Mouse (Mus musculus): ENCODE results near the gene Camta1. TPM values are rescaled to one million over a fixed set of nuclear protein-coding genes. Genes with fewer than 3 reads are reported as not detected.

Camta1 gene
- polyA plus RNA-seq, 1 experiment from 2014 or later = 150 TPM

DNA sequence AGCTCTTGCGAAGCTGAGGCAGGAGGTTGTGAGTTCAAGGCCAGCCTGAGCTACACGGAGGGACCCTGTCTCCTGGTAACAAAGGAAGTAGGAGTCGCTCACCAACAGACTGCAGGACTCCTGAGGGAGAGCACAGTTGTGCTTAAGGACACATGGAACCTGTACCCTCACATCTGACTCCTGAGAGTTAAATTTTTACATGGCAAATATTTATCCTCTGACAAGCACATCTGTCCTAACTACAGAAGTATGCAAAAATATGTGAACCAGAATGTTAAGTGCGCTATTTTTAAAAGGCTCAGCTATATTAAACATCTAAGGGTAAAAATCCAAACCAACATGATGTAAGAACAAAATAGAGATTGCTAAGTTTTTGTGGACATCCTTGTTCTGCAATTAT, 56.0 kb downstream of the Camta1 start:
- no peak overlapping the region for H3K27ac ChIP-seq (ENCODE audit: low read depth, low read length)
- no peak overlapping the region for H3K4me3 ChIP-seq (ENCODE audit: low read depth, low read length)
- WGBS = 88% methylated on average over 4 of the region's 4 CpGs
- ATAC-seq (ENCODE audit: low FRiP score) = no peak
- H3K36me3 ChIP-seq (ENCODE audit: control insufficient read depth, insufficient read depth, low read length) = no peaks in the 10 kb centered on the region
- H3K4me1 ChIP-seq (ENCODE audit: control insufficient read depth, insufficient read depth, low read length) = no peaks in the 10 kb centered on the region
- no peaks in the 10 kb centered on the region for H3K9me3 ChIP-seq (ENCODE audit: control insufficient read depth, low read length)
- H3K9ac ChIP-seq (ENCODE audit: low read length) = no peak overlapping the region
- H3K27me3 ChIP-seq (ENCODE audit: control insufficient read depth, insufficient read depth, low read length) = no peaks in the 10 kb centered on the region
- DNase-seq (ENCODE audit: low spot score, missing footprints) = no peak
- H3K4me2 ChIP-seq = no peak overlapping the region

DNA sequence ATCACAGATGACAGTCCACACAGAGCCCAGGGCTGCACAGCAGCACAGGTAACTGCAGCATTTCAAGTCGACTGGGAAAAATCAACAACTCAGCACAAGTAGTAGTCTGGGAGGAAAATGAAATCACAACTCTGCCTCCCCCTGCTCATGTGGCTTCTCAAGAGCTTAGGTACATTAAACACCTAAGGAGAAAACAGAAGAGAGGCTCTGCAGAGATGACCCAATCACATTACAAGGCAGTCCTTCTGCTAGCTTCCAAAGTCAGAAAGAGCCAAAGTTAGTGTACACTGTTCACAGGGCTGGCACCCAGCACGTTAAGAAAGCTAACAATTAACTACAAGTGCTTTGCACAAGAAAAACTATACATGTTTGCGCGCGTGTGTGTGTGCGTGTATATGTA, 56.6 kb downstream of the Camta1 start:
- H3K27ac ChIP-seq (ENCODE audit: low read depth, low read length) = no peak overlapping the region
- 91% methylated on average over 6 of the region's 6 CpGs for WGBS
- H3K4me3 ChIP-seq (ENCODE audit: low read depth, low read length) = no peak overlapping the region
- no peak overlapping the region for H3K4me2 ChIP-seq
- DNase-seq (ENCODE audit: low spot score, missing footprints) = no peak
- H3K9ac ChIP-seq (ENCODE audit: low read length) = no peak overlapping the region
- no peak for ATAC-seq (ENCODE audit: low FRiP score)
- no peaks in the 10 kb centered on the region for H3K9me3 ChIP-seq (ENCODE audit: control insufficient read depth, low read length)
- no peaks in the 10 kb centered on the region for H3K4me1 ChIP-seq (ENCODE audit: control insufficient read depth, insufficient read depth, low read length)
- H3K27me3 ChIP-seq (ENCODE audit: control insufficient read depth, insufficient read depth, low read length) = no peaks in the 10 kb centered on the region
- H3K36me3 ChIP-seq (ENCODE audit: control insufficient read depth, insufficient read depth, low read length) = no peaks in the 10 kb centered on the region

DNA sequence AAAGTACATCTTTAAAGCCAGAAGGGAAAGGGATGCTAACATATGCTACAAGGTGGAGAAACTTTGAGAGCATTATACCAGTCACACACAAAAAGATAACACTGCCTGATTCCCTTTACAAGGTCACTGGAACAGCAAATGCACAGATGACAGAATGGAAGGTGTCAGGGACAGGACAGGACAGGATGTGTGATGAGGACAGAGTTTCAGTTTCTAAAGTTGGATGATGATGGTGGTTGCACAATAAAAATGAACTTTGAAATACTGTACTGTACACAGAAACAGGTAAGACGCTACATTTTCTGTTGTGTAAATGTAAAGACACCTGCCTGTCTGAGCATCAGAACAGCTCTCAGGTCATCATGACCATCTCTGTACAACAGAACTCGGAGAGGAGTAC, 57.5 kb downstream of the Camta1 start:
- no peaks in the 10 kb centered on the region for H3K4me1 ChIP-seq (ENCODE audit: control insufficient read depth, insufficient read depth, low read length)

DNA sequence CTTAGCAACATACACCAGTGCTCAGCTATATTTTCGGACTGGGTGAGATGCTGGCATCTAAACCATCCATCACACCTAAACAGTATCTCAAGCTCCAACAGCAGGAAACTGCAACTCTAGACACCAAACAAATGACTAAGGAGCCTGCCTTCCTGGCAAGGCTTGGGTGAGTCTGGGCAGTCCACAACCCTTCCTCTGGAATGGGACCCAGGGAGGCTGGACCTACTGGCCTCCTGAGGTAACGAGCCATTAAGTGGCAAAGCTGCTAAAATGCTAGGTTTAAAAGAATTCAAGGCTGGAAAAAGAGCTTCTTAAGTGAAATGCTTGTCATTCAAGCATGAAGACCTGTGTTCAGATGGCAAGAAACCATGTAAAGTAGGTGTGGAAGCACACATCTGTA, 63.0 kb downstream of the Camta1 start:
- H3K9ac ChIP-seq (ENCODE audit: low read length) = no peak overlapping the region
- no peaks in the 10 kb centered on the region for H3K27me3 ChIP-seq (ENCODE audit: control insufficient read depth, insufficient read depth, low read length)
- no peak overlapping the region for H3K27ac ChIP-seq (ENCODE audit: low read depth, low read length)
- WGBS = 91% methylated on average over 2 of the region's 2 CpGs
- H3K4me2 ChIP-seq = no peak overlapping the region
- no peaks in the 10 kb centered on the region for H3K4me1 ChIP-seq (ENCODE audit: control insufficient read depth, insufficient read depth, low read length)
- no peak for DNase-seq (ENCODE audit: low spot score, missing footprints)
- no peaks in the 10 kb centered on the region for H3K36me3 ChIP-seq (ENCODE audit: control insufficient read depth, insufficient read depth, low read length)
- ATAC-seq (ENCODE audit: low FRiP score) = no peak
- no peaks in the 10 kb centered on the region for H3K9me3 ChIP-seq (ENCODE audit: control insufficient read depth, low read length)
- no peak overlapping the region for H3K4me3 ChIP-seq (ENCODE audit: low read depth, low read length)

More for the DNA sequence above, 57.5 kb downstream of the Camta1 start:
- H3K9me3 ChIP-seq (ENCODE audit: control insufficient read depth, low read length) = no peaks in the 10 kb centered on the region
- no peak overlapping the region for H3K4me2 ChIP-seq
- H3K27ac ChIP-seq (ENCODE audit: low read depth, low read length) = no peak overlapping the region
- no peak overlapping the region for H3K9ac ChIP-seq (ENCODE audit: low read length)
- WGBS = 96% methylated on average over 2 of the region's 2 CpGs
- no peaks in the 10 kb centered on the region for H3K27me3 ChIP-seq (ENCODE audit: control insufficient read depth, insufficient read depth, low read length)
- ATAC-seq (ENCODE audit: low FRiP score) (no peak), DNase-seq (ENCODE audit: low spot score, missing footprints) (no peak)
- H3K36me3 ChIP-seq (ENCODE audit: control insufficient read depth, insufficient read depth, low read length) = no peaks in the 10 kb centered on the region
- H3K4me3 ChIP-seq (ENCODE audit: low read depth, low read length) = no peak overlapping the region

DNA sequence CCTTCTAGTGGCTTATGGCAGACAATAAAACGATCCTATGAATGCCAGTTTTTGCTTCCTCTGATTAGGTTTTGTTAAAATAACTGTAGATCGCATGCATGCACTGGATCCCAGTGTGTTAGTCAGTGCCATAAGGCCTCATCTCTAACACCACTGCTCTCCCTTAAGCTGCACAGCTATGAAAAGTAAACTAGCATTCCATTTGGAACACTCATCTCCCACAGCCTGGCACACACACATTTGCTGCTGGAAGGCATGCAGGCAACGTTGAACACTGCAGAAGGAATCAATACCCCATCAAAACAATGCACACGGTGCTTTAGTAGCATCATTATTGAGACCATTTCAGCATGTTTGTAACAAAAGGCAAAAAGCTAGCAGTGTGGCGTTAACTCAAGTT, 68.0 kb downstream of the Camta1 start:
- Histone ChIP-seq H3K36me3 (ENCODE audit: control insufficient read depth, insufficient read depth, low read length) (no peaks in the 10 kb centered on the region), H3K4me3 (ENCODE audit: low read depth, low read length) (no peak overlapping the region), H3K9me3 (ENCODE audit: control insufficient read depth, low read length) (no peaks in the 10 kb centered on the region), H3K27ac (ENCODE audit: low read depth, low read length) (no peak overlapping the region), H3K4me2 (no peak overlapping the region), H3K4me1 (ENCODE audit: control insufficient read depth, insufficient read depth, low read length) (no peaks in the 10 kb centered on the region), H3K27me3 (ENCODE audit: control insufficient read depth, insufficient read depth, low read length) (no peaks in the 10 kb centered on the region), H3K9ac (ENCODE audit: low read length) (no peak overlapping the region)
- no peak for ATAC-seq (ENCODE audit: low FRiP score)
- 90% methylated on average over 5 of the region's 5 CpGs for whole genome bisulfite sequencing
- DNase-seq (ENCODE audit: low spot score, missing footprints) = no peak

DNA sequence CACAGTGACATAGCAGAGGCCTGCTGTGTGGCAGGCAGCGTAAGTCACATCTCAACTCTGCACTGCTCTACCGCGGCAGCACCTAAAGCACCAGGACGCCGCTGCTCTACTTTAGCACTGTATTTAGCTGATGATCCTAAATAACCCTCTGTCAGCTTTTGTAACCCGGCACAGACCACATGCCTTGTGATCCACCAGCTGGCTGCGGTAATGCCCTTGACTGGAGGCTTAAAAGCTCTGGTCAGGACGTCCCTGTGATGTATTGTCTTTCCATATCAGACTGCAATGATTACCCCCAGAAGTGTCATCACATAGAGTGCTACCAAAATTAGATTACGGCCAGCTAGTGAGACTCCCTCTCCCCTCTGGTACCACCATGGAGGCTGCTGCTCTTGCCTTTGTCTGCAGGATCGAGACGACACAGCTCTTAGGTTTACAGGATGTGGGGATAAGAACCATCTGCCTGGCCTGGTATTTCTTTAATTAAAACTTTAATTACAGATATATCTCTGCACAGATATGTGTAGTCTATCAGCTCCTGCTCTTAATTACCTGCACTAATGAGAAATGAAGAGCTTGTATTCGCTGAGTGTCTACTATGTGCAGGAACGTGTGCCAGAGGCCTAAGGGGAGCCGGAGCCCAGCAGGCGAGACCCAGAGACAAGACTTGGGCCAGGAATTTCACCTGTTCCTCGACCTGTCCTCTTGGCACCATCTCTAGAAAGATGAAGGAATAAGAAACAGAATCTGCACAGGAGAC, 74.5 kb downstream of the Camta1 start:
- Histone ChIP-seq H3K27me3 (ENCODE audit: control insufficient read depth, insufficient read depth, low read length) (no peaks in the 10 kb centered on the region), H3K4me3 (ENCODE audit: low read depth, low read length) (no peak overlapping the region), H3K36me3 (ENCODE audit: control insufficient read depth, insufficient read depth, low read length) (no peaks in the 10 kb centered on the region), H3K4me1 (ENCODE audit: control insufficient read depth, insufficient read depth, low read length) (no peaks in the 10 kb centered on the region), H3K9ac (ENCODE audit: low read length) (no peak overlapping the region), H3K27ac (ENCODE audit: low read depth, low read length) (no peak overlapping the region), H3K9me3 (ENCODE audit: control insufficient read depth, low read length) (no peaks in the 10 kb centered on the region), H3K4me2 (no peak overlapping the region)
- DNase-seq (ENCODE audit: low spot score, missing footprints) = no peak
- no peak for ATAC-seq (ENCODE audit: low FRiP score)
- 93% methylated on average over 16 of the region's 16 CpGs for WGBS

DNA sequence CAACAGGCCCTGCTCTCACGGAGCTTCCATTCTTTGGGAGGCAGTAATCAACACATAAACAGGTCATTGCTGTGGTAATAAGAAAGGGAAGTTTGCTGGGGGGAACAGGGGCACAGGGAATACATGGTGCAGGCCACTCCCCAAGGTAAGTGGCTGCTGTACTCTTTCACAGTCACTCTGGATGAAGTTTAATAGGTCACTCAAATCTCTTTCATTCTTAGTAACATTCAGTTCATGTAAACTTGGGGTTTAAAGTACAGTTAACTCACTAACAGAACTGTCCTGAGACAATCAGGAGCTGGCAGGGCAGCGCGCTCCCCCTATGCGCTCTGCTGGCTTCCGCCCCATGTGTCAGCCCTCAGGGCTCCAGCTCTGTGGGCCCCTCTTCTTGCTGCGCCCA, 81.2 kb downstream of the Camta1 start:
- Histone ChIP-seq H3K36me3 (ENCODE audit: control insufficient read depth, insufficient read depth, low read length) (no peaks in the 10 kb centered on the region), H3K4me1 (ENCODE audit: control insufficient read depth, insufficient read depth, low read length) (no peaks in the 10 kb centered on the region), H3K4me2 (no peak overlapping the region), H3K9me3 (ENCODE audit: control insufficient read depth, low read length) (no peaks in the 10 kb centered on the region), H3K4me3 (ENCODE audit: low read depth, low read length) (no peak overlapping the region), H3K27me3 (ENCODE audit: control insufficient read depth, insufficient read depth, low read length) (no peaks in the 10 kb centered on the region), H3K9ac (ENCODE audit: low read length) (no peak overlapping the region), H3K27ac (ENCODE audit: low read depth, low read length) (no peak overlapping the region)
- DNase-seq (ENCODE audit: low spot score, missing footprints) = no peak
- no peak for ATAC-seq (ENCODE audit: low FRiP score)
- WGBS = 95% methylated on average over 6 of the region's 6 CpGs

DNA sequence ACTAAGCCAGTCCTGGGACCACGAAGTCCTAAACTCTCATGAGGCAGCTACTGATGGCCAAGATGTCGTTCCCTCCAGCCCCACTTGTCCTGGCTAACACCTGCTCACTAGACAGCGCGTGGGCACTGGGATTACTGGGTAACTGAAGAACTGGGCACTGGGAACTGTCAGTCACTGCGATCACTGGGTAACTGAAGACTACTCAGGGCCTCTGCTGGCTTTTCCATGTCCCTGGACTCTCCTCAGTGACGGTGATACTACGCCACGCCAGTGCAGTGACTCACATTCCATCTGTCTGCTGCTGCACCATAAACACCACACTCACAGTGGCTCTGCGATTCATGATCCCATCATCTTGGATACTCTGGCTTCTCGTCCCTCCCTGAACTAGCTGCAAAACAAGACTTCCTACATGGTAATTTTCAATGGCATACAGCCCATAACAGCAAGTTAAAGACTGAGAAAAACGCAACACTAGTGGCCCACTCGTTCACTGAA, 81.7 kb downstream of the Camta1 start:
- ATAC-seq (ENCODE audit: low FRiP score) = no peak
- WGBS = 94% methylated on average over 12 of the region's 12 CpGs

DNA sequence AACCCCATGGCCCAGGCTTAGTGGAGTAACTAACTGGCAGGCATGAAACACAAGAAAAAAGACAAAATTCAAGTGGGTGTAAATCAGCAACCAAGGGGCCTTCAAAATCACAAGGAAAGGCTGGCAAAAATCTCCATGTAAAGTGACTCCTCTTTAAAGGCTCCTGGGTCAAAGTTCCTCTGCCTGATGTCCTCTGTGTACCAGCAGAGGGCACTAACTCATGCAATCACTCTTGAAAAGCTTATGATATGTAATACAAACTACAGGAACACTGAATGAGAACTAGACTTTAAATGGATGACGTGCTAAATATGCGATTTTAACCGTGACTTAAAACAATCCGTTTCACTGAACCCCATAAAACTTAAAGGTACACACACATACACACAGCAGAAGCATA, 83.2 kb downstream of the Camta1 start:
- no peaks in the 10 kb centered on the region for H3K36me3 ChIP-seq (ENCODE audit: control insufficient read depth, insufficient read depth, low read length)
- no peak overlapping the region for H3K9ac ChIP-seq (ENCODE audit: low read length)
- H3K27me3 ChIP-seq (ENCODE audit: control insufficient read depth, insufficient read depth, low read length) = no peaks in the 10 kb centered on the region
- no peak overlapping the region for H3K27ac ChIP-seq (ENCODE audit: low read depth, low read length)
- H3K4me1 ChIP-seq (ENCODE audit: control insufficient read depth, insufficient read depth, low read length) = no peaks in the 10 kb centered on the region
- H3K9me3 ChIP-seq (ENCODE audit: control insufficient read depth, low read length) = no peaks in the 10 kb centered on the region
- no peak overlapping the region for H3K4me3 ChIP-seq (ENCODE audit: low read depth, low read length)
- DNase-seq (ENCODE audit: low spot score, missing footprints) (no peak), ATAC-seq (ENCODE audit: low FRiP score) (no peak)
- H3K4me2 ChIP-seq = no peak overlapping the region
- 85% methylated on average over 4 of the region's 4 CpGs for WGBS

More for the DNA sequence above, 81.7 kb downstream of the Camta1 start:
- Histone ChIP-seq H3K9ac (ENCODE audit: low read length) (no peak overlapping the region), H3K4me2 (no peak overlapping the region), H3K4me3 (ENCODE audit: low read depth, low read length) (no peak overlapping the region), H3K27me3 (ENCODE audit: control insufficient read depth, insufficient read depth, low read length) (no peaks in the 10 kb centered on the region), H3K36me3 (ENCODE audit: control insufficient read depth, insufficient read depth, low read length) (no peaks in the 10 kb centered on the region), H3K9me3 (ENCODE audit: control insufficient read depth, low read length) (no peaks in the 10 kb centered on the region), H3K4me1 (ENCODE audit: control insufficient read depth, insufficient read depth, low read length) (no peaks in the 10 kb centered on the region), H3K27ac (ENCODE audit: low read depth, low read length) (no peak overlapping the region)
- no peak for DNase-seq (ENCODE audit: low spot score, missing footprints)
